Mouse (Mus musculus) liver (tissue): ENCODE data around the gene Cnst.

Experiments used
- DNase-seq: peaks from one replicate; pipeline ENCODE4 v3.0.0-alpha.2; 2020; ENCODE audit warnings: mixed read lengths

Cnst gene

DNA sequence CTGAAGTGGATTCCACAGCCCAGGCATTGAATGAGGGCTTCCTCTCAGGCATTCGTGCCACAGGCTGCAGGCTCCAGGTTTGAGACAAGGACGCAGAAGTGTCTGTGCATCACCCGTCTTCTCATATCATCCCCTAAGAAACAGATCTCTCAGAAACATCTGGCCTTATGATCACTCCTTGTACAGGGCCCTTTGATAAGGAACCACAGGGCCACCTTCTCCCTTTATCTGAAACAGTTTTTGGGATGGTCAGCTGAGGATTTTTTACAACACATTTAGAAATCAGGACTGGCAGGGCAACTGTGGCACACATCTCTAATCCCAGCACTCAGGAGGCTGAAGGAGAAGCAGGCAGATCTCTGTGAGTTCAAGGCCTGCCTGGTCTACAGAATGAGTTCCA lies 103.2 kb downstream of the Cnst start:
- DNase-seq, result no peak

- DNase-seq, result peak; percentile 20
Measured at GRCm38 (mm10) chr1:179650284-179650683, 104.1 kb downstream of the Cnst start.

DNA sequence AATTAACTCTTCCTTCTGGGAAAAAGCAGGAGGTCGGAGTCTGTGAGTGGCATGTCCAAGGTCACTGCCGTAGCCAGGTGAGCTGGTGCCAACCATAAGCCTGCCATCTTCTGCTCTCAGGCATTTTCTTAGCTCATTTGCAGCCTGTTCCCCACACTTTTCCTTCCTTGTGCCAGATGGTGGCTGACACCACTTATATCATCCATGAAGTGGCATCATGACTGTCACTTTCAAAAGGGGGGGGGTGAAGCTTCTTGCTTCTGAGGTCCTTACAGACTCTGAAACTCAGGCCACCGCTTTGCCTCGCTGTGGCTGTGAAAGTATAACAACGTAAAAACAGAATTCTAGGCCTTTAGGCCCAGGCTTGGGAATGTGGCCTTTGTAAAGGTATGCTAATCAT lies 105.1 kb downstream of the Cnst start:
- DNase-seq, result no peak

- DNase-seq, result no peak
Measured at GRCm38 (mm10) chr1:179663065-179663464, 116.9 kb downstream of the Cnst start.

- no peak for DNase-seq
Measured at GRCm38 (mm10) chr1:179664309-179664930, 118.2 kb downstream of the Cnst start.

GRCm38 (mm10) chr1:179666971-179667370 lies 120.8 kb downstream of the Cnst start:
- DNase-seq, result no peak

- no peak for DNase-seq
Measured at GRCm38 (mm10) chr1:179667450-179667849, 121.3 kb downstream of the Cnst start.

- peak; percentile 82 for DNase-seq
Measured at GRCm38 (mm10) chr1:179668013-179668805, 122.0 kb downstream of the Cnst start, which contains the start of gene Sccpdh. Sccpdh (plus strand) TSS chr1:179668210.

- no peak for DNase-seq
Measured at GRCm38 (mm10) chr1:179668836-179669537, 122.8 kb downstream of the Cnst start.

DNA sequence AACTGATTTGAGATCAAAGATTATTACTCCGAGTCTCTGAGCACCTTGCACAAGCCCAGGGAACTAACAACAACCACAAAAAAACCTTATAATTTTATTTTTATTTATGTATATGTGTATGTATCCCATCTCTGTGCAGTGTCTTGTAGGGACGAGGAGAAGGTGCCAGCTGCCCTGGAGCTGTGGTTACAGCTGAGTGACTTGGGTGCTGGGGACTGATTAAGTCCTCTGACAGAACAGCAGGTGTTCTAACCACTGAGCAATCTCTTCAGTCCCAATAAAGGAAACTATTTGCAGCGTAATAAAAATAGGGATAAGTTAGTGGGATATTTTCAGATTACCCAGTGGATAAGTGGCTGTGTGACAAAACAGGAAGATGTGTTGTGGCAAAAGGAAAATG lies 128.2 kb downstream of the Cnst start:
- DNase-seq, result no peak

- no peak for DNase-seq
Measured at GRCm38 (mm10) chr1:179677031-179677430, 130.9 kb downstream of the Cnst start.
